Mouse (Mus musculus) thymus, adult 2 months (tissue): ENCODE data around the gene Mybpc2. TPM values are rescaled to one million over a fixed set of nuclear protein-coding genes. Genes with fewer than 3 reads are reported as not detected.

Experiments
- DNase-seq: peaks from one replicate; pipeline ENCODE4 v3.0.0; 2021
- H3K27ac ChIP-seq: fragments of 200-500 bp; 2 replicates; pipeline ENCODE4 v1.5.1; 2012; ENCODE audit warnings: low read length, control low read depth; ENCODE audit not compliant: control insufficient read depth, insufficient read depth
- H3K27me3 ChIP-seq: fragments of 200-500 bp; 2 replicates; pipeline ENCODE4 v1.6.1; 2012; ENCODE audit warnings: mild to moderate bottlenecking, low read length, moderate library complexity, mixed read lengths; ENCODE audit not compliant: control insufficient read depth, insufficient read depth
- H3K36me3 ChIP-seq: fragments of 200-500 bp; 2 replicates; pipeline ENCODE4 v1.6.1; 2012; ENCODE audit warnings: mild to moderate bottlenecking, low read length, moderate library complexity; ENCODE audit not compliant: control insufficient read depth, insufficient read depth
- H3K4me1 ChIP-seq: fragments of 200-500 bp; replicated peaks from 2 replicates; pipeline ENCODE4 v1.6.1; 2012; ENCODE audit warnings: low read length; ENCODE audit not compliant: control insufficient read depth, insufficient read depth
- H3K4me3 ChIP-seq: fragments of 200-500 bp; 2 replicates; pipeline ENCODE4 v1.5.1; 2012; ENCODE audit warnings: mild to moderate bottlenecking, low read length, control low read depth, moderate library complexity; ENCODE audit not compliant: control insufficient read depth, insufficient read depth
- CTCF ChIP-seq: fragments of 200-500 bp; IDR thresholded peaks from 2 replicates; pipeline ENCODE4 v1.5.1; 2012; ENCODE audit warnings: mild to moderate bottlenecking, control low read depth, low read length, moderate library complexity, borderline replicate concordance; ENCODE audit not compliant: control insufficient read depth, poor library complexity, insufficient read depth; ENCODE audit errors: extremely low read depth
- POLR2A ChIP-seq: fragments of 200-500 bp; IDR thresholded peaks from 2 replicates; pipeline ENCODE4 v1.6.1; 2012; ENCODE audit warnings: mild to moderate bottlenecking, low read length, control low read depth, moderate library complexity; ENCODE audit not compliant: control insufficient read depth, poor library complexity, insufficient read depth; ENCODE audit errors: extremely low read depth
- WGBS: fragments of 180-500 bp; shearing (Covaris S2); methylation state at CpG from one replicate; pipeline ENCODE4 v1.1.7; 2018; 5-methylcytosine and 5-hydroxymethylcytosine counted together
- polyA plus RNA-seq: library from polyadenylated mRNA; depleted of rRNA; stranded (reverse); fragments of >200 nt; gene quantifications from 2 replicates; pipeline ENCODE4 v1.2.3, GENCODE M21; 2012

Mybpc2 gene
- polyA plus RNA-seq, 1 experiment = 0.53 TPM

- peaks cover 24% of the 10 kb centered on the region for H3K4me1 ChIP-seq
- no peak overlapping the region for H3K4me3 ChIP-seq
- no peaks in the 10 kb centered on the region for H3K27me3 ChIP-seq
- 96% methylated on average over 41 of the region's 41 CpGs for WGBS
- TF ChIP-seq POLR2A (no peak), CTCF (no peak)
- no peak for DNase-seq
- H3K27ac ChIP-seq = no peak overlapping the region
- H3K36me3 ChIP-seq = peaks cover 29% of the 10 kb centered on the region
These were observed 14.5 kb upstream of the Mybpc2 start for GRCm38 (mm10) chr7:44538756-44539624.

DNA sequence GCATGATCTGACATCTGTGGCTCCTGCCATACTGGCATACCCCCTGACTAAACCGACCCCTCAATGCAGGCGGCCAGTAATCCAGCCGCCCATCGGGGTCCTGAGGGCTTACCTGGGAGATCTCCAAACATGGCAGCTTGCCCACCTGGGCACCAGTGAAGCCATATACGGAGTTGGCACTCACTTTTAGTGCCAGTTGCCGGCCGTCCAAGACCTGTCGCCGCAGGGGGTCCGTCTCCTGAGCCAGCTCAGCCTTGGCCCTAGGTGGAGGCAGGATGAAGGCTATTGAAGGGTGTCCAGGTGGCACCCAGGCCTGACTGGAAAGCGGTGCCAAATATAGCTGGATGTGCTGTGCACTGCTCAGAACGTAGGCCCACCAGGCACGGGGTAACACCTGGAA, 13.0 kb upstream of the Mybpc2 start:
- TF ChIP-seq POLR2A (no peak), CTCF (no peak)
- Histone ChIP-seq H3K27ac (no peak overlapping the region), H3K36me3 (peaks cover 29% of the 10 kb centered on the region), H3K27me3 (no peaks in the 10 kb centered on the region), H3K4me3 (no peak overlapping the region), H3K4me1 (peaks cover 11% of the 10 kb centered on the region; the same call in 1 of the 2 replicates)
- 92% methylated on average over 13 of the region's 13 CpGs for WGBS
- no peak for DNase-seq

DNA sequence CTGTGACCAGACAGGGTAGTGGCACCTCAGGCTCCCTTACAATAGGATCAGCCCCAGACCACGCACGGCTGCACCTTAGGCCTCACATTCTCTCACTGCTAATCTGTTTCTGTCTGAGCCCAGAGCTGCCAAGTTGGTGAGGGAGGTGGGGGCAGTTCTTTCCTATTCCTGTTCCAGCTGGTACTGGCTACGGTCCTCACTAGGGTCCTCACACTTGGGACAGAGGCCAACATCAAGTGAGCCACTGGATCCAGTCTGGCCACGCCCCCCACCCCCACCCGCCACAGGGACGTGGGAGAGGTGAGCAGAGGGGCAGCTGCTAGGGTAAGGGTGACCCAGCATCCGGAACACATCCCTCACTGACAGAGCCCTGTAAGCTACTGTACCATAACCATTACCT, 12.6 kb upstream of the Mybpc2 start:
- Histone ChIP-seq H3K36me3 (peaks cover 29% of the 10 kb centered on the region), H3K4me3 (no peak overlapping the region), H3K4me1 (peaks cover 6% of the 10 kb centered on the region; the same call in 1 of the 2 replicates), H3K27ac (no peak overlapping the region), H3K27me3 (no peaks in the 10 kb centered on the region)
- WGBS = 97% methylated on average over 7 of the region's 7 CpGs
- DNase-seq = no peak
- TF ChIP-seq POLR2A (no peak), CTCF (no peak)

DNA sequence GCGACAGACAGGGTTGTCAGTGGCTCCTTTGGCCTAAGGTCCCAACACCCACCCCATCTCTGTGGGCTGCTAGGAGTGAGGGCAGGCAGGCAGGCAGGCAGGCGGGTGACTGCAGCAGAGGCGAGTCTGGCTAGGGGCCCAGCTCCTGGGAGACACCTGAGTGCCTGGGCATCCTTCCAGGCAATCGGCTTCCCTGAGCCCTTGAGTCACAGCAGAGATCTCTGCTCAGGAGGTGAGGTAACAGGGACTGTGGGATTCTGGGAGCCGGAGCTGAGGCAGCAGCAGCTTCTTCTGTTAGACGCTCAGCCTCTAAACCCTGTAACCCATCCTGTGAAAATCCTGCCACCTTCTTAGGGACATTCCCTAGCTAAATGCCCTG, 12.1 kb upstream of the Mybpc2 start:
- DNase-seq = no peak
- Histone ChIP-seq H3K4me3 (no peak overlapping the region), H3K36me3 (peaks cover 29% of the 10 kb centered on the region), H3K27ac (no peak overlapping the region), H3K4me1 (peaks cover 8% of the 10 kb centered on the region), H3K27me3 (no peaks in the 10 kb centered on the region)
- TF ChIP-seq CTCF (no peak), POLR2A (no peak)
- WGBS = 88% methylated on average over 6 of the region's 6 CpGs

DNA sequence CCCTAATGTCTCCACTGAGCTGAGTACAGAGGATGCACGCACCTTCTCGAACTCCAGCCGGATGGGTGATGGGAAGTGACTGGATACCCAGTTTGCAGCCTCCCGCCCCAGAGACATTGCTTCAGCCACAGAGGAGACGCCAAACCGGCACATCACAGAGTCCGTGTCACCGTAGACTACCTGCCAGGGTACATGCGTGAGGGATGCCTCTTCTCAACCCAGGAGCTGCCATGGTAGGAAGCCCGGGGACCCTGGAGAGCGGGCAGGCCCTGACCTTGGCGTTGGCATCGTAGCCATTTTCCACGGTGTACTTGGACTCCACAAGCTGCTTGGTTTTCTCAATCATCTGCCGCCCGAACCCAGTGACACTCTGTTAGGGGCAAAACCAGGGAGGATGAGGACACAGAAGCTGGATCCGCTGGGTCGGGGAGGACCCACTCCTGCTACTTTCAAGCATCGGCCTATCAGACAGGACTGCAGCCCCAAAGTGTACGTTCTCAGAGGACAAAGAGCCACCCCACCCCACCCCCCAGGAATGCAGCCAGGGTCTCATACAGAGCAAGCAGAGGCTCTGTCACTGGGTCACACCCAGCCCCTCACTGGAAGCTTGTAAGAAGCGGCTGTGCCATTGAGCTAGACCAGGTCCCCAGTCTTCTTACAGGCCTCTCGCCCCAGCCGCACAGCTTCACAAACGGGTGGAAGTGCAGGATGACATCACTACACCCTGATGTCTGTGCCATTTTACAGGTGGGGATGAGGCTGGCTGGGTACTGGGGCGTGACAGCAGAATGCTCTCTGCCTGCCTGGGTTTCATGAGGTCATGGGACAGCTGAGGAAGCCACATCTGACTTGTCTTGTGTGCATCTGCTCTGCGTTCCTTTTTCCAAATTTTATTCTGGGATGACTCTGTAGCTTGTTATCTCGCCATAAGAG, 11.5 kb upstream of the Mybpc2 start:
- TF ChIP-seq POLR2A (no peak), CTCF (no peak)
- peaks cover 15% of the 10 kb centered on the region for H3K4me1 ChIP-seq
- no peak overlapping the region for H3K27ac ChIP-seq
- no peak for DNase-seq
- peaks cover 29% of the 10 kb centered on the region for H3K36me3 ChIP-seq
- no peak overlapping the region for H3K4me3 ChIP-seq
- H3K27me3 ChIP-seq = no peaks in the 10 kb centered on the region
- WGBS = 92% methylated on average over 27 of the region's 27 CpGs
